Mouse (Mus musculus) NIH3T3 (cell line): ENCODE data around the gene Banp.

Experiments used
- DNase-seq: peaks from one replicate; pipeline ENCODE4 v3.0.0-alpha.2; 2012; ENCODE audit warnings: low read depth

Gene Banp

DNA sequence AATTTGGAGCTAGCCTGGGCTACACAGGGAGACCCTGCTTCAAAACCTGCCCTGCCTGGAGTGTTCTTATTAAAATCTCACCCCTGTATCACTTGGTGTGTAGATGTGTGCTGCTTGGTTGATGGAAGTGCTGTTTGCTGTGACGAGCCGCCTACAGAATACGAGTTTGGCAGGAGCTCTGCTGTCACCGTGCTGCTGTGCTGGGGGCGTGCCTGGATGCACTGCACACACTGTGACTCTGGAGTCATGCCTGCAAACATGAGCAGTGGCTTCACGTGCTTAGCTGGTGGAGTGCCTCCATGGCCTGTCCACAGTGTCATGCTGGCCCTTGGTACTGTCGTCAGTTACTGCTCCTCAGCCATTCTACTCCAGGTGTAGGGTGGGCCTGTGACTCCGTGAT is 109.4 kb downstream of the Banp start:
- DNase-seq: no peak

DNA sequence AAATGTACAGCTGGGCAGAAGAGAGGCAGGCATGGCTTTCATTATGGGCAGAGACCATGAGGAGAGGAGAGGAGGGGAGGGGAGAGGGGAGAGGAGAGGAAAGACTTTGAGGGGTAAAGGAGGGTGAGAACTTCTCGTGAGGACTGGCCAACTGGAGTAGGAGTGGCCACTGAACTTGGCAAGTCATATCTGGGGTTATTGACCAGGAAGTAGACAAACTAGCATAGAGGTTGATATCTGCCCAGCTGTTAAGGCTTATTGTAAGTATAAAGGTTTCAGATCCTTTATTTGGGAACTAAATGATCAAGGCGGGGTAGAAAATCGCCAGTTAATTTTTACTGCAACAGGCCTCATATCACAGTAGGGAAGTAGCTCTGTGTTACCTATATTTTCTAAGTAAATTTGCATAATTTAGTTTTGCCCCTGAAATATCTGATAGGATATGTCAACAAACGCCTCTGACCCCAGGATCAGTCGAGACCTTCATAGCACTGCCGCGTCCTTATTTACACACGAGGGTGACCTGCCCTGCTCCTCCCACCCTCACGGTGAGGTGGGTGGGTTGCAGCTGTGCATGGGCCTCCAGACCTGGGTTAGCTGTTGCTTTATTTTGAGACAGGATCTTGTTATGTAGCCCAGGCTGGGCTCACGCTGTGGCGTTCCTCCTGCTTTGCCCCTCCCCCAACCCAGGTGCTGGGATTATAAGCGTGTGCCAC is 113.1 kb downstream of the Banp start:
- no peak for DNase-seq

DNA sequence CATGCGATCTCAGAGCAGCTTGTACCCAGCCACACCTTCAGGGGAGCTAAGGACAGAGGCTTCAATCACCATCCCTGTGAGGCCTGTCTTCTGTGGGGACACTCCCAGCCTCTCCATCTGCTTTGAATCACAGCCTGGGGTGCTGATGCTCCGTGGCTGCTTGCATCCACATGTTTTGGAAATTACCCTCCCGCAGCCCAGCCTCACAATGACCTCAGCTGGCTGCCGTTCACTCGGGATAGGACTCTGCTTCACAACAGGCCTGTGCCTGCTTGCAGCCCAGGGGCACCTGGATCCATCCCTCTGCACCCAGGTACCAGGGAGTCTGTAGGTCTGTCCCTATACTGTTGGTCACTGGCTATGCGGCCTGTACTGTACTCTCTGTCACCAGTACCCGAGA is 114.8 kb downstream of the Banp start:
- DNase-seq: peak; percentile 64

DNA sequence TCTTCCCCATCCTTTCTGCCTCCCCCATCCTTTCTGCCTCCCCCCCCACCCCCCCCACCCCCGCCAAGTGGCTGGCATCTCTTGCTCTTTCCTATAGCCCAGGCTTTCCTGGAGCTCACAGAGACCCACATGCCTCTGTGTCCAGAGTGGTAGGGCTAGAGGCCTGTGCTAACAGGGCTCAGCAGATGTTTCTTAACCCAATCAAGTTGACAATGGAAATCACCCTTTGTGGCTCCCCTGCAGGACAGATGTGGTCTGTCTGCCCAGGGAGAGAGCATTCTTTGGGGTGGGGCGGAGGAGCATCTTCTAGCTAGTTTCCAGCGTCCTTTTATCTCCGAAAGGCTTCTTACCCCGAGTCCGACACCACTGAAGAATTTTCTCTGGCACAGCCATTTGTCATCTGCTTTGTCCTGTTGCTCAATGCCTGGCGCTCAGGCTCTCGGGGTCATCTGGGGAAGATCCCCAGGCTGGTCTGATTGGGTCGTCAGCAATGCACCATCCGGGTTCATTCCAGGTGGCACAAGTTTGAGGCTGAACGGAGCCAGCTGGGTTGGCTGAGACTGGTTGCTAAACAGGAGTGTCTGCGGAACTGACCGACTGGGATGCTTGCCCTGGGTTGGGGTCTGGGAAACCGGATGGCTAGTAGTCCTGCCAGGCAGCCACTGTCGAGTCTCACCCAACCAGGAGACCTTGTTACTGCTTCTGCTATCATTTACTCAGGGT is 118.4 kb downstream of the Banp start:
- DNase-seq: no peak

DNA sequence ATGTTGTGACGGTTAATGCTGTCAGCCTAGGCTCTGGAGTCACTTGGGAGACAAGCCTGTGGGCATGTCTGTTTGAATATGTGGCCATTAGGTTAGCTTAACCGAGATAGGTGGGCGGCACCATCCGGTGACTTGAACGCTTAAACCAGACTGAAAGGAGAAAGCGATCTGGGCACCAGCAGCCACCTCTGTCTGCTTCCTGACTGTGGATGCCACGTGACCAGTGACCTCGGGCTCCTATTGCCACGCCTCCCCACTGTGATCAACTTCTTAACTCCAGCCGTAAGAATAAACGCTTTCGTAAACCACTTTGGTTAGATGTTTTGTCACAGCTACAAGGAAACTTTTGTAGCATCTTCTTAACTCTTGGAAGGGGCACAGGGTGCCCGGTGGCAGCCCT is 119.1 kb downstream of the Banp start:
- DNase-seq: no peak

DNA sequence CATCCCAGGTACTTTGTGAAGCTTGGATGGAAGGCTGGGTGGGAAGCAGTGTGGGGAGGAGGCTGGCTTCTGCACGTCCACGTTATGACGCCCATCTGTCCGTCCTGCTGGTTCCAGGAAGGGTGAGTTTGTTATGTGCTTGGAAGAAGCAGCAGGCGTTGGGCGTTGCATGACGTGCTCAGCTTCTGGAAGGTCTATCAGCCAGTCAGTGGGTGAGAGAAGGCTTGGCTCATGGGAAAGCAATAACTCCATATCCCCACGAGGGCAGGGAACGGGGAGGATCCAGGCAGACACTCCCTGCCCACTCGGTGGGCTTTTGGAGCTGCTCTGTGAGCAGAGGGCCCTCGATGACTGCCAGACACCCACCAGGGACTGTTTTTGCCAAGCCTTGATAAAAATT is 119.7 kb downstream of the Banp start:
- no peak for DNase-seq

DNA sequence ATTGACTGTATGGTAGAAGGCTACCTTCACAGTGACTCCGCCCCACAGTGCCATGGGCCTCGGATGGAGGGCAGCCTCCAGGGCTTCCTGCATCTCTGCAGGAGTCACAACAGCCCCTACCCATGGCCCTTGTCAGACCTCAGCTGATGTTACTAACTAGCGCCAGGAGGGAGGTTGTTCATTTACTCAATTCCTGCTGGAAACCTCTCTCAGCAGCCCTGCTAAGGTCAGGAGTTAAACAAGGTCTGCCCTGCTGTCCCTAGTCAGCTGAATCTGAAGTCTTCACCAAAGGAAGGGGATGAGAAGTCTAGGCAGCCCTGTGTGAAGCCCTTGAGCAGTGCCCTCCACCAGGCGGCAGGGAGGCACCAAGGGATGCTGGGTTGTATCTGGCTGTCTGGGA is 121.6 kb downstream of the Banp start:
- no peak for DNase-seq

DNA sequence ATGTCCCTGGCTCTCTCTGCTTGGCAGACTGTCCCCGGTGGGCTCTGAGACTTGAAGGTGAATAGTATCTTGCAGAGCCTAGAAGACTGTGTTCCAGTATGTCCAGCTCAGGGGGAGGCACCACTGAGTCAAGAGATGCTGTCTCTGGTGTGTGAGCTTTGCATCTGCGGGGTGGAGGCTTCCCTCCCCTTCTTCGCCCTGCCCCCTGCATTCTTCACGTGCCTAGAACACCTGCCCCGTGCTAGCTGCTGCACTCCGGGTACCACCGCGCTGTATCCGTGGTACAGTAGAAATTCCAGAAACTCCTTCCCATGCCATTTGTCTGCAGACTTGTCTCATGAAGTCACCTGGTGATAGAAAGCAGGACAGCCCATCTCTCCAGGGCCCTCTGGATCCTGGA is 124.4 kb downstream of the Banp start:
- no peak for DNase-seq

DNA sequence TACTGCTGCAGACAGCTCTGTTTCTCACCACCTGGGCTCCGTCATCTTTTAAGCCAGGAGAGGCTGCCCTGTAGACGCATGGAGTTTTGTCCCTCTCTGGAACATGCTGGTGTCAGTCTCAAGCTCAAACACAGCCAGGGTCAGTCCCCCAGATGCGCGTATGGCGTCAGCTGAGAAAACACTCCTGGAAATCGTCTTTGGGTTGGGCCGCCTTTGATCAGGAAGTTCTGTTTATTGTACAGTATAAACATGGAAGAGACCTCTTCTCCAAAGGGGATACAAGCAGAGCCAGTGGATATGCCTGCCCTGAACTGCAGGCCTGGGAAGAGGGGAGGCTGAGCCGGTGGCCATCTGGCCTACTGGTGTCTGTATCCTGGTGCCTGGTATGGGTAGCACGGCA is 124.9 kb downstream of the Banp start:
- no peak for DNase-seq

DNA sequence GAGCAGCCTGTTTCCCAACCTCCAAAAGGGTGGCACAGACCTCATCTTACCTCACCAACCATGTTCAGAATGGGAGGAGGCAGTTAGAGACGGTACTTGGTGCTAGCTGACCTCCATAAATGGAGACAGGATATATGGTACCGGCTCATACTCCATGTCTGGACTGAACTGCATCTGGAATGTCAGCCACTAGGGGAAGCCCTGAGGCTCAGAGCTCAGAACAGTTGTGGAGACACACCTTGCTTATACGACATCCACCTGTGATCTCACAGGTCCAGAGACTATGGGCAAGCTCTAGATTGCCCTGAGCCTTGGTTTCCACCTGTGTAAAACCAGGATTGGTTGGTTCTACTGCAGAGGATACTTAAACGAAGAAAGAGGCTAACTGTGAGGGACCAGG is 125.4 kb downstream of the Banp start:
- peak; percentile 22 for DNase-seq

DNA sequence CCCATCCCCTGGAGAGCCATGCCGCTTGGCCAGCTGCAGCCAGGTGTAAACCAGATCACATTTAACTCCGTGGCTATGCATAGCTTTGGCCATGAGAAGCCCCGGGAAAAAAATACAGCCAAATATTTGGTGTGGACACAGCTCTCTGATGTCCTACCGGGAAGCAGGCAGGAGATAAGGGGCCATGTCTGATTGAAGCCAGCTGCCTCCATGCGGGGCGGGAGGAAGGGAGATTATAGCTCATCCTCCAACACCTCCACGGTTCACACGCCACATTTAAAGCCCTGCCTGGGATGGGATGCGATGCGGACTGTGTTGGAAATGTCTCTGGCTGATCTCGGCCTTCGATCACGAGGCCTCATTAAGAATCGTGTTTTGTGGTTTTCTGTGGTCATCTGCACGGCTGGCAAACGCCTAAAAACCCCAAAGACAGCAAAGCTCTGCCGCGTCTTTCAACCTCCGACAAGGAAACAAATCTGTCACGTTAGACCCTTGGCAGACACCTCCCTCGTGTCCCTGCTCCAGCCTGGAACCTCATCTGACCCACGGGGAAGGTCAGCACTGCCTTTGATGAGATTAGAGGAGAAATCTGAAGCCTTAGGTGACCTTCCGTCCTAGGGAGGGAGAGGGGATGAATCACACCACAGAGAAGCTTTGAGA is 126.8 kb downstream of the Banp start:
- no peak for DNase-seq

DNA sequence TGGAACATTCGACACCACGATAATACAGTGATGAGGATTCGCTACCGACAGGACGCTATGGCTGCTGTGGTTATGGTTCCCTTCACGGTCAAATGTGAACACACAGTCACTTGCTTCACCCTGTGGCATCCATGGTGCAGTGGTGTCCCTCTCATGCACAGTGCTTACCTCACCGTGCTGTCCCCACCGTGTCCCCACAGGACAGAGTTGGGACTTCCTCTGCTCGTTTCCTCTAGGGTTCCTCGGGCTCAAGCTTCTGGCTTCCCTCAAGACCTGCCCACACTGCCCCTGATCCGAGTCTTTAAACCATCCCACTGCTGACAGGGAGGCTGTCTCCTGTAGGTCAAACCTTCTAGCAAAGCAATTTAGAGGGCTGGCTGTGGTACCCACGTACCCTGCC is 128.8 kb downstream of the Banp start:
- DNase-seq: no peak
